Mouse (Mus musculus) hindbrain, embryonic 11.5 days (tissue): ENCODE data around the gene Paqr6. TPM values are rescaled to one million over a fixed set of nuclear protein-coding genes. Genes with fewer than 3 reads are reported as not detected.
"Not testable (repeated sequence)": the region's sequence is repeated elsewhere in the genome, so short reads cannot be mapped to it uniquely, and the experiment has no call there.

Experiments used
- ATAC-seq: fragments of 200-750 bp; cut with Nextera tagmentation; 2 replicates; pipeline ENCODE4 v1.8.0; 2017; ENCODE audit warnings: mild to moderate bottlenecking, moderate TSS enrichment, moderate library complexity; ENCODE audit not compliant: low FRiP score
- DNase-seq: peaks from one replicate; pipeline ENCODE4 v3.0.0-alpha.2; 2015; ENCODE audit warnings: low spot score
- H3K27ac ChIP-seq: fragments of 300-500 bp; sonication (generic); 2 replicates; pipeline ENCODE4 v1.5.1; 2014; ENCODE audit warnings: mild to moderate bottlenecking, low read depth, low read length
- H3K27me3 ChIP-seq: fragments of 300-500 bp; sonication (generic); 2 replicates; pipeline ENCODE4 v1.6.1; 2014; ENCODE audit warnings: mild to moderate bottlenecking, low read length, moderate library complexity, mixed read lengths; ENCODE audit not compliant: control insufficient read depth, insufficient read depth
- H3K36me3 ChIP-seq: fragments of 300-500 bp; sonication (generic); 2 replicates; pipeline ENCODE4 v1.6.1; 2014; ENCODE audit warnings: mild to moderate bottlenecking, low read length, moderate library complexity, mixed read lengths; ENCODE audit not compliant: control insufficient read depth, insufficient read depth
- H3K4me1 ChIP-seq: fragments of 300-500 bp; sonication (generic); replicated peaks from 2 replicates; pipeline ENCODE4 v1.6.1; 2014; ENCODE audit warnings: low read length, mixed read lengths; ENCODE audit not compliant: control insufficient read depth, insufficient read depth
- H3K4me2 ChIP-seq: fragments of 300-500 bp; sonication (generic); replicated peaks from 2 replicates; pipeline ENCODE4 v1.6.1; 2014; ENCODE audit warnings: mild to moderate bottlenecking, low read depth, low read length
- H3K4me3 ChIP-seq: fragments of 300-500 bp; sonication (generic); 2 replicates; pipeline ENCODE4 v1.5.1; 2014; ENCODE audit warnings: low read depth, low read length
- H3K9ac ChIP-seq: fragments of 300-500 bp; sonication (generic); 2 replicates; pipeline ENCODE4 v1.6.1; 2014; ENCODE audit warnings: low read depth, low read length
- H3K9me3 ChIP-seq: fragments of 300-500 bp; sonication (generic); 2 replicates; pipeline ENCODE4 v1.6.1; 2016; ENCODE audit warnings: low read length; ENCODE audit not compliant: control insufficient read depth
- WGBS: fragments of 180-500 bp; shearing (Covaris S2); extraction: QIAGEN DNeasy Blood & Tissue Kit; methylation state at CpG from one replicate; pipeline ENCODE4 v1.1.7; 2014; 5-methylcytosine and 5-hydroxymethylcytosine counted together
- polyA plus RNA-seq: library from polyadenylated mRNA; unstranded; fragments of >200 nt; fragmentation: Nextera tagmentation; extraction: Ambion mirVana; gene quantifications from 2 replicates; pipeline ENCODE4 v1.2.1, GENCODE M21; 2014

The Paqr6 gene
- polyA plus RNA-seq, 1 experiment from 2014 or later = 1.3 TPM

DNA sequence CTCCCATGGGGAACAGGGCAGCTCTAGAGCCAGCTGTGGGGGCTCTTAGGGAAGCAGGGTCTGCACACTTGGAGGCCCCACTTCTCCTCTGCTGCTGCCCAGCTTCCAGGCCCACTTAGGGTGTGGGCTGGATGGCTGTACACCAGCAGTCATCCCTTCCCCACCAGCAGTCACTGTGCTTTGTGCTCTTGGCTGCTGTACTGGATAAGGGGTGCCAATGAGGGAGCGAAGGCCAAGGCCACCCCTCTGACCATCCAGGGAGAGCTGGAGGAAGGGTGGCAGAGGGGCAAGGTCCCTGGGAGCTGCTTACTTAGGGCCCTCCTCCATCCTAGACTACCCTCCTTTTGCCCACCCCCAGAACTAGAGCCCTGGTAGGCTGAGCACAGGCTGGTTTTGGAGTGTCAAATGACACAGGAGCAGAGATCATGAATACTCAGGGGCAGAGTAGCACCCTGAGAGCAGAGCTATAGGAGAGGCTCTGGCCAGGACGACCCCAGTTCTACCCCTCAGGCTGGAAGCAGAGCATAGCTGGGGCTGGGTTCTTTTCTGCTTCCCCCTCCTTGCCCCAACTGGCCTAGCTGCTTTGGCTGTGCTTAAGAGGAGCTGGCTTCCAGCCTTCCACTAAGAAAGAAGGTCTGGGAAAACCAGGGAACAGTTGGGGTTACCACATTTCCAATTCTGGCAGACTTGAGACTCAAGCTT lies 2.6 kb upstream of the Paqr6 start:
- Histone ChIP-seq H3K27me3 (peaks cover 9% of the 10 kb centered on the region), H3K4me2 (no peak overlapping the region), H3K36me3 (peaks cover 7% of the 10 kb centered on the region), H3K9me3 (no peaks in the 10 kb centered on the region), H3K4me1 (no peaks in the 10 kb centered on the region; the same call in 1 of the 2 replicates), H3K9ac (no peak overlapping the region), H3K4me3 (no peak overlapping the region), H3K27ac (no peak overlapping the region)
- no peak for ATAC-seq
- WGBS = 87% methylated on average over 2 of the region's 2 CpGs
- DNase-seq = no peak

DNA sequence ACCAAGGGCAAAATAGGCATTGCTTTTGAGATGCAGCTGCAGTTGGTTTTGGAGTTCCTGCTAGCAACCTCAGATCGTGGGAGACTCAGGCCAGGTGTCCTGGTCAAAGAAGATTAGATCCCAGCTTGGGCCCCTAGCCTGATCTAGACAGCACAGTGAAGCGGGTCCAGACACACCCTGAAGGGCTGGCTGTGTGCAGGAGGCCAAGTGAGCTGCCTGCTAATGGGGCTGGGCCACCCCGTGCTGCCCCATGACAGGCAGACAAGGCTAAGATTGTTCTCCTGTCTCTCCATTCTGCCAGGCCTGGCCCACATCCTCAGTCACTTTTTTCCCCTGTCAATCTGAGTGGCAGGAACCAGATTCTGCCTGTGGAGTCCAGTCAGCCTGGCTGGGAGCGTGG lies 684 bp upstream of the Paqr6 start:
- ATAC-seq = no peak

GRCm38 (mm10) chr3:88365705-88366361 lies 1.4 kb downstream of the Paqr6 start:
- H3K9ac ChIP-seq = 0 out of 2 replicates have a peak overlapping the region, but pooled peaks have one; percentile 45
- H3K4me3 ChIP-seq = no peak overlapping the region
- H3K27me3 ChIP-seq = peaks cover 9% of the 10 kb centered on the region
- H3K27ac ChIP-seq = no peak overlapping the region
- WGBS = 39% methylated on average over 34 of the region's 34 CpGs
- no peak for DNase-seq
- H3K4me2 ChIP-seq = 0 out of 2 replicates have a peak overlapping the region, but pooled peaks have one; percentile 5
- no peaks in the 10 kb centered on the region; the same call in 1 of the 2 replicates for H3K4me1 ChIP-seq
- H3K9me3 ChIP-seq = no peaks in the 10 kb centered on the region
- no peak for ATAC-seq
- H3K36me3 ChIP-seq = peaks cover 2% of the 10 kb centered on the region; the same call in 1 of the 2 replicates

More for the DNA sequence above, 684 bp upstream of the Paqr6 start:
- no peak overlapping the region for H3K9ac ChIP-seq
- peaks cover 5% of the 10 kb centered on the region for H3K36me3 ChIP-seq
- no peak overlapping the region for H3K27ac ChIP-seq
- H3K9me3 ChIP-seq = no peaks in the 10 kb centered on the region
- H3K4me3 ChIP-seq = no peak overlapping the region
- peak; percentile 14 for DNase-seq
- peaks cover 9% of the 10 kb centered on the region for H3K27me3 ChIP-seq
- 61% methylated on average over 4 of the region's 4 CpGs for WGBS
- no peaks in the 10 kb centered on the region; the same call in 1 of the 2 replicates for H3K4me1 ChIP-seq
- no peak overlapping the region for H3K4me2 ChIP-seq

- under 1% methylated on average over 14 of the region's 22 CpGs for WGBS
- not testable (repeated sequence) for H3K27ac ChIP-seq, H3K4me1 ChIP-seq, H3K4me3 ChIP-seq, H3K36me3 ChIP-seq, H3K9me3 ChIP-seq, H3K27me3 ChIP-seq, H3K9ac ChIP-seq
- DNase-seq = peak; percentile 58
- H3K4me2 ChIP-seq = peak overlapping the region; percentile 26; the same call in 1 of the 2 replicates
- ATAC-seq = peak; percentile 79
Observed at GRCm38 (mm10) chr3:88366830-88367428, 2.5 kb downstream of the Paqr6 start.

- not testable (repeated sequence) for H3K27me3 ChIP-seq, H3K9me3 ChIP-seq, H3K9ac ChIP-seq, DNase-seq, H3K36me3 ChIP-seq, H3K27ac ChIP-seq, H3K4me2 ChIP-seq, H3K4me1 ChIP-seq, H3K4me3 ChIP-seq
- WGBS = 52% methylated on average over 3 of the region's 7 CpGs
- peak; percentile 41 for ATAC-seq
Observed at GRCm38 (mm10) chr3:88367517-88367916, 3.1 kb downstream of the Paqr6 start.

- 91% methylated on average over 7 of the region's 7 CpGs for WGBS
- H3K27me3 ChIP-seq, H3K36me3 ChIP-seq, DNase-seq, H3K27ac ChIP-seq, H3K9me3 ChIP-seq, H3K4me2 ChIP-seq, H3K9ac ChIP-seq, H3K4me3 ChIP-seq, ATAC-seq, H3K4me1 ChIP-seq: not testable (repeated sequence)
Observed at GRCm38 (mm10) chr3:88368511-88368910, 4.1 kb downstream of the Paqr6 start.

- ATAC-seq, H3K4me3 ChIP-seq, H3K27me3 ChIP-seq, H3K9ac ChIP-seq, H3K36me3 ChIP-seq, H3K27ac ChIP-seq, DNase-seq, H3K4me2 ChIP-seq, H3K9me3 ChIP-seq, H3K4me1 ChIP-seq: not testable (repeated sequence)
- 95% methylated on average over 9 of the region's 9 CpGs for WGBS
Observed at GRCm38 (mm10) chr3:88372643-88373042, 8.3 kb downstream of the Paqr6 start, which contains the start of gene Bglap3. Gene Bglap3, minus strand, starts transcription at chr3:88372743.

DNA sequence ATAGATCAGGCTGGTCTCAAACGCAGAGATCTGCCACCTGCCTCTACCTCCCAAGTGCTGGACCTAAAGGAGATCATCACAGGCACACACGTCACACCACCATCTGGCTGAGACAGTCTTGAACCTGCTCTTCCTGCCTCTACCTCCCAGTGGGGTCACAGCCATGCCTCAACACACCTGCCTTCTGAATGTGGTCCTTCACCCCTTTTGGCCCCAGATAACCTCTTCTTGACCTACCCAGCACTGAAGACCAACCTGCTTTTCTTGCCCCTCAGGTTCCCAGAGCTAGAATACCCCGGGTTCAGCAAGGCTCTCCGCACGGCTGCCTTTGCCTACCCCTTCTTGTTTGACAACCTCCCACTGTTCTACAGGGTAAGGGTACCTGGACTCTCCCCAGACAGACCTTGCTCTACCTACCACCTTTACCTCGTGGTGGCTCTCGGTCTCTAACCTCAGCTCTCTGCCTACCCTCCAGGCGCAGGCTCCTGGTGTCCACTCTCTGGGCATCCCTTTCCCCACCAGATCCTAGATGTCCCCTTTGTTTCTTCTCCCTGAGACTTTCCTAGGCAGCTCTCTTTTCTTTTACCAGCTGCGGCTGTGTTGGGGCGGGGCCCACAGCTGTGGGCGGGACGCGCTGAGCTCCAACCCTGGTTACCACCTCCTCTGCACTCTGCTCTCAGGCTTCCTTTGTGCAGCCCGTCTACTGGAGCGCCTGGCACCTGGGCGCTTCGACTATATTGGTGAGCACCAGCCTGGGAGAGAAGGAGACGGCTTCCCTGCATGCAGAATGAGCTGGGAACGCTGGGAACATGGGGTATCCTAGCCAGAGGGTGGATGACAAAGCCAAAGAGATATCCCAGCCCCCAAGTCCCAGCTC lies 11.6 kb downstream of the Paqr6 start:
- DNase-seq (peak; percentile 67), ATAC-seq (peak; percentile 90)
- H3K4me3 ChIP-seq, H3K36me3 ChIP-seq, H3K9me3 ChIP-seq, H3K4me1 ChIP-seq, H3K27me3 ChIP-seq: not testable (repeated sequence)
- Histone ChIP-seq H3K9ac (peak overlapping the region; percentile 37; the same call in 1 of the 2 replicates), H3K4me2 (peak overlapping the region; percentile 11), H3K27ac (0 out of 2 replicates have a peak overlapping the region, but pooled peaks have one; percentile 51)
- WGBS = 10% methylated on average over 16 of the region's 19 CpGs
